Mouse (Mus musculus): ENCODE measurements at regions not wholly inside any gene's neighbourhood (a gene's known extent, or its start where the extent isn't known, plus 50 kb on each side); places are given as distances from the start of the nearest gene placed in this dataset.

DNA sequence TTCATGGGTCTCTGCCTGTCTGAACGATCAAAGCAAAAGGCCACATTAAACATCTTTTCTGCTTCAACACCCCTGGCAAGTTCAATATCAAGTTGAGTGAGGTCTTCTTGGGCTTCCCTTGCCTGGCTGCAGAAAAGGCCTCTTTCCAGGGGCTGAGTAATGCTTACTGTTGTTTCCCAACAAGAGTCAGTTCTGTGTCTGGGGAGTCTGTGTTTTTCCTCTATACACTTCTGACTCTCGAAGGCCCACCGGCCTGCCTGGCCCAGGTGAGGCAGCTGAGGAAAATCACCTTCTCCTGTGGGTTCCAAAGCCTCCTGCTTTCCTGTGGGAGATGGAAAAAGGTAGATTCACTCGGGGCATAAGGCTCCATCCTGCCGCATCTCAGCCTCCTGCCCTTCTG lies 111.7 kb upstream of the Lpp start:
- TF ChIP-seq POLR2A (IDR thresholded peaks at IDR 0.05; ENCODE audit: low read depth, low read length) (no peak), CTCF (IDR thresholded peaks at IDR 0.05; ENCODE audit: extremely low read depth, insufficient read depth, insufficient read length, insufficient replicate concordance) (no peak)

Data from spleen, adult 2 months (tissue).